Mouse (Mus musculus): ENCODE results near the gene Sfmbt2.

Gene Sfmbt2

DNA sequence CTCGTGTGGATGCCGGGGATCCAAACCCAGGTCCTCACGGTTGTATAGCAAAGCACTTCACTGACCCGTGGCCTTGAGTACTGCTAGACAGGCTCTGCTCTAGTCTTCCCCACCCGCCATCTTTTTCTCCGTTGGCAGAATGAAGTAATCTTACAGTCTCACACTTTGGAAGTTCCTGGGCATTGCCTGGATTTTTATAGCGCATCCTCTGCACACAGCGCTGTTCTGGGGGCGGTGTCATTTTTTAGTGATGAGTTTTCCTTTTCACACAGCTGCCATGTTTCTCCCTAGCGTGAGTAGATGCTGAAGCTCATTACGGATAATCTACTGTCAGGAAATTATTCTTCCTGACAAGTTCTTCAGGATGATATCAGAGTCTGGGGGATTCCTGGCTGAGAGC, 24.8 kb downstream of the Sfmbt2 start:
- no peak for DNase-seq (ENCODE audit: low read depth, low spot score)
- Histone ChIP-seq H3K36me3 (ENCODE audit: control insufficient read depth, insufficient read depth, low read length, poor library complexity, severe bottlenecking) (no peaks in the 10 kb centered on the region), H3K27me3 (ENCODE audit: control insufficient read depth, insufficient read depth, low read length, poor library complexity, severe bottlenecking) (no peaks in the 10 kb centered on the region)

DNA sequence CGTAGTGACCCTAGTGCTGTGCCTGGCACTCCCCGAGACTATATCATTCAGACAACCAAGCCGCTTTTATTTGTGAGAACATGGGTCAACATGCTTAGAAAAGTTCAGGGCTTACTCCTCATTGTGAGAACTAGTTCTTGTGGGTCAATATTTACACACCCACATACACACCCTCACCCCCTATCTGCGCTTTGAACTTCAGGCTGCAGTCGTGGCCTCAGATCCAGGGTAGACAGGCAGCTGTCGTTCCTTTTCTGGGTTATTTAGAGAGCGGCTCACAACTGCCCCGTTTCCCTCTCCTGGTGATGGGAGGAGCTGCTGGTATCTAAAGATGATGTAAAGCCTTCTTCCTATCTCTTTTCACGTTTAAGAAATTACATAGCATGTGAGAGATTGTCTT, 27.5 kb downstream of the Sfmbt2 start:
- no peak for DNase-seq (ENCODE audit: low read depth, low spot score)

DNA sequence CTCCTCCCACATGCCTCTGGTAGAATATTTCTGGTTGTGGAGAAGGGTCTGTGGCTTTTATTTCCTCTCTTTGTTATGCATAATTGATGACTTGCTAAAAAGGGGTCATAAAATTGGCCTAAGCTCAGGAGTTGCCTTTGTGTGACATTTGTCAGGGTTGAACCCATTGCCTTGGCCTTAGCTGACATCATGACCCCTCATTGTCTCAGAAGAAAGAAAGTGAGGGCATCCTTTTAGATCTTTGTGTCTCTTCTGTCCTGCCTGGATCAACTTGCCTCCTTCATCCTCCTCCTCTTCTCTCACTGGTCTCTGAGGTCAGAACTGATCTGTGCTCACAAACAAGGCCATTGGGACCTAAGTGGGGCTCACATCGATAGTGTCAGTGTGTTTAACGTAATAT, 35.8 kb downstream of the Sfmbt2 start:
- no peaks in the 10 kb centered on the region for H3K27me3 ChIP-seq (ENCODE audit: control insufficient read depth, insufficient read depth, low read length, poor library complexity, severe bottlenecking)
- no peak for DNase-seq (ENCODE audit: low read depth, low spot score)
- no peaks in the 10 kb centered on the region for H3K36me3 ChIP-seq (ENCODE audit: control insufficient read depth, insufficient read depth, low read length, poor library complexity, severe bottlenecking)

More for the DNA sequence above, 27.5 kb downstream of the Sfmbt2 start:
- Histone ChIP-seq H3K36me3 (ENCODE audit: control insufficient read depth, insufficient read depth, low read length, poor library complexity, severe bottlenecking) (no peaks in the 10 kb centered on the region), H3K27me3 (ENCODE audit: control insufficient read depth, insufficient read depth, low read length, poor library complexity, severe bottlenecking) (no peaks in the 10 kb centered on the region)

DNA sequence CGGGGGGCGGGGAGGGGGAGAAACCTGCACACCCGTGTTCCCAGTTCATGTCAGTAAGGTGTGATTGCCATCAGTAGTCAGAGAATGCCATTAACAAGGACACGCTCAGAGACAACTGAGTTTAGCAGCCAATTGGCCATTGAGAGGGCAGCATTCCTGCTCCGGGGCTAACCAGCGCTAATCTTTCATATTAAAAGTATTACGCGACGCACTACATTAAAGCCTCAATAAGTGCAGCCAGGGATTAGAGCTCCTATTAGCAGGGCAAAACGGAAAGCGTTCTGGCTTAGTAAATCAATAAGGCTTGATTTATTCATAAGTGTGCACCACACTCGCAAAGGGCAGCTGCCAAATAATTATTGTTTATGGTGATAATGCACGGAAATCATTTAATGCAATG, 39.1 kb downstream of the Sfmbt2 start:
- Histone ChIP-seq H3K27me3 (ENCODE audit: control insufficient read depth, insufficient read depth, low read length, poor library complexity, severe bottlenecking) (no peaks in the 10 kb centered on the region), H3K36me3 (ENCODE audit: control insufficient read depth, insufficient read depth, low read length, poor library complexity, severe bottlenecking) (no peaks in the 10 kb centered on the region)
- DNase-seq (ENCODE audit: low read depth, low spot score): no peak

DNA sequence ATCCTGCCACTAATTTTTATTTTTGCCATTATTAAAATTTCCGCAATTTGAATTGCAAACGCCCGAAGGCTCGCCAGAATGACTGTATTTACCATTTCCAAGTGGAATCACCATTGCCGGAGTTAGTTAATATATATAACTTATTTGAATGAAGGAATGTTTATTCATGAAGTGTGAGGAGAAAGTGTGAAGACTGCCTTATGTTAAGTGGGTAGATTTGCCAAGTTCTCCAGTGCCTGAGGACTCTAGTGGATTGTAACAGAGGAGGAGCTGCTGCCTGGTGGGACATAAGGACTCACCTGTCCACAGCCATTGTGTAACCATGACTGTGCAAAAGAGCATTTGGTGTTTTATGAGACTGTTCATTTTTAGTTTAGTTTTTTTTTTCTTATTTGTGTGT, 39.8 kb downstream of the Sfmbt2 start:
- no peak for DNase-seq (ENCODE audit: low read depth, low spot score)
- H3K27me3 ChIP-seq (ENCODE audit: control insufficient read depth, insufficient read depth, low read length, poor library complexity, severe bottlenecking): no peaks in the 10 kb centered on the region

DNA sequence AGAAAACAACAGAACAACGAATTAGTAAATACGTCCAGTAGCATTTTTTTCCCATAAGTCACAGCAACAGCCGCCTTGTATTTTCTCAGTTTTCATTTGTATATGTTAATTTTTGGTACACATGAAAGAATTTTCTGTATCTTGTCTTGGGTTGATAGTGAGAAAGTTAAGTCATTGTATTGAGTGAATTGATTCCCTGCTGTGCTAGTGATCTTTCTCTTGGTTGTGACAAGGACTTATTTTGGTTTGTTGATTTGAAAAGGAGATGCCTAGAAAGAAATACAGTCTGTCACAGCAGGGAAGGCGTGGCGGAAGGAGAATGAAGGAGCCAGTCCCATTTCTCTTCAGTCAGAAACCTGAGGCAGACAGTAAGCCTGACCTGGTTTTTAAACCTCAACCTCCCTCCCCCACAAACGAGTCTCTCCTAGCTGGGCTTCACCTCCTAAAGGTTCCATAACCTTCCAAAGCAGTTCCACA, 50.7 kb downstream of the Sfmbt2 start:
- no peak for DNase-seq (ENCODE audit: low read depth, low spot score)
- H3K27me3 ChIP-seq (ENCODE audit: control insufficient read depth, insufficient read depth, low read length, poor library complexity, severe bottlenecking): no peaks in the 10 kb centered on the region
- H3K36me3 ChIP-seq (ENCODE audit: control insufficient read depth, insufficient read depth, low read length, poor library complexity, severe bottlenecking): no peaks in the 10 kb centered on the region

More for the DNA sequence above, 39.8 kb downstream of the Sfmbt2 start:
- no peaks in the 10 kb centered on the region for H3K36me3 ChIP-seq (ENCODE audit: control insufficient read depth, insufficient read depth, low read length, poor library complexity, severe bottlenecking)

DNA sequence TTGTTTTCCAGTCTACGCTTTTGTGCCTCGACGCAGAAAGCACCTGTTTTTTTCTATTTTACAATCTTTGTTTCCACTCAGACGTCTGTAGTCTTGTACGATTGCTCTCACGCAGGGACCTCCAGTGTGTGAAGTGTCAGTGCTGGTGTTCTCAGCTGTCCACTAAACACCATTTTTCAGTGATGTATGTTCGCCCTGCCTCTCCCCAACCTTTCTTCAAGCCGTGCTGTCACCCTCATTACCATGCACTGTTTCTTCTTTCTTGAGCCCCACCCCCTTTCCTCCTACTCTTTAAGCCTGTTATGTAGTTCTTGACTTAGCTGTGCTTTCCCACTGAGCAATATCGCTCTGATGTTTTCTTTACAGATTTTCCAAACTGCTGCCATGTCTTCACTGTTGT, 67.0 kb downstream of the Sfmbt2 start:
- no peaks in the 10 kb centered on the region for H3K36me3 ChIP-seq (ENCODE audit: control insufficient read depth, insufficient read depth, low read length, poor library complexity, severe bottlenecking)
- no peak for DNase-seq (ENCODE audit: low read depth, low spot score)
- H3K27me3 ChIP-seq (ENCODE audit: control insufficient read depth, insufficient read depth, low read length, poor library complexity, severe bottlenecking): no peaks in the 10 kb centered on the region

DNA sequence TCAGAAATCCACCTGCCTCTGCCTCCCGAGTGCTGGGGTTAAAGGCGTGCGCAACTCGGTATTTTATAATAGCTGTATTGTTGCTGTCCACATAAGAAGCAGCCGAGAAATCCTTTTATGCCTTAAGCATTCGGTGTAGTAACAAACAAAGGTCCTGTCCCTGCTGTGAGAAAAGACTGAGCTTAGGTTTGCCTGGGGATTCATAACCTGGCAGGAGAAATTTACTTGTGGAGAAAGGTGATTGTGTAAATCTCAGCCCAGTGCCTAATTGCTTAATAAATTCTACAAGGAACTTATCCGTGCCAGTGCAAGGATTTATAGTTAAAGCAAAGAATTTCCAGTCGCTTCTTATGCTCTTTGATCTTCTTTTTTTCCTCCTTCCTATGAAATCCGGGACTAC, 71.5 kb downstream of the Sfmbt2 start:
- no peaks in the 10 kb centered on the region for H3K36me3 ChIP-seq (ENCODE audit: control insufficient read depth, insufficient read depth, low read length, poor library complexity, severe bottlenecking)
- DNase-seq (ENCODE audit: low read depth, low spot score): no peak
- H3K27me3 ChIP-seq (ENCODE audit: control insufficient read depth, insufficient read depth, low read length, poor library complexity, severe bottlenecking): no peaks in the 10 kb centered on the region

DNA sequence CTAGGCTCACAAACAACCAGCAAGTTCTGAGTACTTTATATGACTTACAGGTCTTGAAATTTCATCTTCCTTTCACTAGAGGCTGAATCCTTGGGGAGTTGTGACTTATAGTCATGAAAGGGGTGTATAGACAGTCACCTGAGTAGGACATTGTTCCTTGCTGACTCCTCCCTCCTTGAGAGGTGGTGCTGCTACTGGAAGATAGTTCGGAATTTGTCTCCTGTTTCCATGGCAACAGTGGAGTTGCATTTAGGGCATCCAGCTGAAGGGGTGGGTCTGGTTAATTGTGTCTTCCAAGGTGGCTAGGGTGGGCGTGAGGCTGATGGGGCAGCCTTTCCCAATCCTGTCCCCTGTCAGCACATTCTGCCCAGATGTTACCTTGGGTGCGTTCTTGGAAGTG, 83.3 kb downstream of the Sfmbt2 start:
- Histone ChIP-seq H3K27me3 (ENCODE audit: control insufficient read depth, insufficient read depth, low read length, poor library complexity, severe bottlenecking) (no peaks in the 10 kb centered on the region), H3K36me3 (ENCODE audit: control insufficient read depth, insufficient read depth, low read length, poor library complexity, severe bottlenecking) (no peaks in the 10 kb centered on the region)
- no peak for DNase-seq (ENCODE audit: low read depth, low spot score)

DNA sequence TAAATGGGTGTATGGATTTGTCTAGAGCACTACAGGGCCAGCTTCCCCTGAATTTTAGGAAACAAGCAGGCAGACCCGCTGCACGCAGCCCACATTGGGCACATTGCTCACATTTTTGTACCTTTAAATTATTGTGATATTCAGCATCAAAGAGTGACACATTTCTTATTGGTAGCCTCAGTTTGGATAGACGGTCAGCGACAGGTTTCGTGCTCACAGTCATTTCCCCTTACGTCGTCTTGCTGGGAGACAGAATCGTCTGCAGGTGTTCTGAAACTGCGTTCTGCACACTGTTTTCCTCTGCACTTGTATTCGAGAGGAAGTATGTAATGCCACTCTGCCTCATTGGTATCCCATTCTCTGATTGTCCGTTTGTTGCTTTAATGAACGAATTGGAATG, 88.0 kb downstream of the Sfmbt2 start:
- DNase-seq (ENCODE audit: low read depth, low spot score): no peak
- no peaks in the 10 kb centered on the region for H3K36me3 ChIP-seq (ENCODE audit: control insufficient read depth, insufficient read depth, low read length, poor library complexity, severe bottlenecking)
- H3K27me3 ChIP-seq (ENCODE audit: control insufficient read depth, insufficient read depth, low read length, poor library complexity, severe bottlenecking): no peaks in the 10 kb centered on the region

DNA sequence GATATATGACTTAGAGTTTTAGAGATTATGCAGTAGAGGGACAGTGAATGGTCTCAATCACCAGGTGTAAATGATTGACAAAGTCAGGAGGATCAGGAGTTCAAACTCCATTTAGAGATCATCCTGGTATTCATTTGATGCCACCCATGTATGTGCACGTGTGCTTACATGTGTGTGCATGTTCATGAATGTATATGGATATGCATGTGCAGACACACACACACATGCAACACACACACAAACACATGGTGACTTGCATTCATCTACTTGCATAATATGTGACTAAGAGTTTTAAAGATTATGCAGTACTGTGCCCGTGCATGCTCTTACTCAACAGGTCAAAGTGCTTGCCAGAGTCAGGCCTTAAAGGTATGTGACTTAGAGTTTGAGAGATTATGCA, 146.2 kb downstream of the Sfmbt2 start:
- no peak for DNase-seq (ENCODE audit: low read depth, low spot score)
- Histone ChIP-seq H3K27me3 (ENCODE audit: control insufficient read depth, insufficient read depth, low read length, poor library complexity, severe bottlenecking) (no peaks in the 10 kb centered on the region), H3K36me3 (ENCODE audit: control insufficient read depth, insufficient read depth, low read length, poor library complexity, severe bottlenecking) (no peaks in the 10 kb centered on the region)

DNA sequence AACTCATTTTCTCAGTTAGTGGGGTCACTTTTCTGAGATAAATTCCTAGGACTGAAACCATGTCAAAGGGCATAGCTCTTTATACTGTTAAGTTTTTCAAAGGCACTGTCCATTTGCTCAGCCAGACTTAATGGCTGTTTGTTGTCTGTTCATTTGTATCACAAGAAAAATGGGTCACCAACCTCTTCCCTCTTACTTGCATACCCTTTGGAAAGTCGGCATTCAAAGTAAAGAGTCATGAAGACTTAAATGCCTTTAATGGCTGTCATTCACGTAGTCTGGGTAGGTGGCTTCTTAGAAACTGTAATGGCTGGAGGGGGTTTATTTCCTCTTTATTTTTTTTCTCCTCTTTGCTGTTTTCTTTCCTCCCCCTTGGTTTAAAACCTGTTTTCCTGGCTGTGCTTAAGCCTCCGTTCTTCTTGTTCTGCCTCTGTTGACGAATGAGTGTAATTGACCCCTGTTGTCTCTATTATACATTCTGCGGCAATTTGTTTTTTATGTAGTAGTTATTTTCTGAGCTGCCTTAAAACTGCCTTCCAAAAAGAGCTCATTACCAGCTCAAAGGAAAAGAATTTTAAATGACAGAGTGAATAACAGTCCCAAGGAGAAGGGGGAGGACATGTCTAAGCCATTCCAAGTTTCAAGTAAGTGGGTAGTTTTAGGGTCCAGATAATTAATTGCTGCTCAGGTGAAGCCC, 151.6 kb downstream of the Sfmbt2 start:
- DNase-seq (ENCODE audit: low read depth, low spot score): no peak
- H3K36me3 ChIP-seq (ENCODE audit: control insufficient read depth, insufficient read depth, low read length, poor library complexity, severe bottlenecking): no peaks in the 10 kb centered on the region
- no peaks in the 10 kb centered on the region for H3K27me3 ChIP-seq (ENCODE audit: control insufficient read depth, insufficient read depth, low read length, poor library complexity, severe bottlenecking)

DNA sequence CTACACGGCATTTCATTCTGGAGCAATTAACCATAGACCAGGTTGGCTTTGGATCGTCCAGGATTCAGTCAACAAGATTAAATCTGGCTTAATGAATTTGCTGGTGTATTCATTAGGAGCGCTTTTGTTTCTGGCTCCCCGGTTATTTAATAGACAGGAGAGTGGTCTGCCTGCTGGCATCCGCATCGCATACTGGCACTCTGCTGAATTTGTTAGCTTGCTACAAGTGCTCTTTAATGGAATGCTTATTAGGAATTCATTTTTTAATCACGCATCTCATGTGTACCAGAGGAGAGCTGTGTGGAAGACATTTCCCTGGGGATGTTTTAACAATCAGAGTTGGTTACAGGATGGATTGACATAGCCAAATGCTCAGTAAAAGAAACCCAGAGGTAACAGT, 155.3 kb downstream of the Sfmbt2 start:
- H3K36me3 ChIP-seq (ENCODE audit: control insufficient read depth, insufficient read depth, low read length, poor library complexity, severe bottlenecking): no peaks in the 10 kb centered on the region
- H3K27me3 ChIP-seq (ENCODE audit: control insufficient read depth, insufficient read depth, low read length, poor library complexity, severe bottlenecking): no peaks in the 10 kb centered on the region
- DNase-seq (ENCODE audit: low read depth, low spot score): no peak

DNA sequence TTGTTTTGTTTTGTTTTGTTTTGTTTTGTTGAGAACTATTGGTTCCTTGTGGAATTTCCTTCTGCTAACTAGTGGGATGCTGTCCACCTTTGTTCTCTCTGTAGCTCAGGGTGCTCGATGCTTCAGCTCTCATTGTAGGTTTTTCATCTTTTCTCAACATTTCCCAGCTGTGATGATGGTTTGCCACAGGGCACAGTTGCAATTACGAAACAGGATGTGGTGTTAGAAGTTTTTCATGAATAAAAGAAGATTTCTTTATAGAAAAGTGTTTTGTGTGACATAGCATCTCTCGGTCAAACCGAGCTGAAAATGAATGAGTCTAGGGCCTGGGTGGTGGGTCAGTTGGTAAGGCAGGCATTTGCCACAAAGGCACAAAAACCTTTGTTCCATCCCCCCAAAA, 171.5 kb downstream of the Sfmbt2 start:
- no peak for DNase-seq (ENCODE audit: low read depth, low spot score)

DNA sequence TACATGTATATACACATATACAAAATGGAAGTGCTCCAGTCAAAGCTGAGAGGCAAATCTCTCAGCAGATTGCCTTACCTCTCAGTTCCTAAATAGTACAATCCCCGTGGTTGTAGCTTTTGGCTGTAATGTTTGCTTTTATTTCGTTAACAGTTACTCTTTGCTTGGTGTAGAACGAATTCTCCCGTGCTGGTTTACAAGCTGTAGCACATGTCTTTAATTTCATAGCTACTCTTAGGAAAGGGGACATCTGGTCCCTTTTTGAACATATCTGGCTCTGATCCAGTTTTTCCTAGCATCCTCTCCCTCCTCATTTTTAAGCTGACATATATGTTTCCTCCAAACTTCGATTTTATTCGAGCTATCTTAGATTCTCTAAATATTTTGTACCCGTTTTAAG, 172.1 kb downstream of the Sfmbt2 start:
- H3K27me3 ChIP-seq (ENCODE audit: control insufficient read depth, insufficient read depth, low read length, poor library complexity, severe bottlenecking): no peaks in the 10 kb centered on the region
- no peak for DNase-seq (ENCODE audit: low read depth, low spot score)
- no peaks in the 10 kb centered on the region for H3K36me3 ChIP-seq (ENCODE audit: control insufficient read depth, insufficient read depth, low read length, poor library complexity, severe bottlenecking)

More for the DNA sequence above, 171.5 kb downstream of the Sfmbt2 start:
- no peaks in the 10 kb centered on the region for H3K27me3 ChIP-seq (ENCODE audit: control insufficient read depth, insufficient read depth, low read length, poor library complexity, severe bottlenecking)
- no peaks in the 10 kb centered on the region for H3K36me3 ChIP-seq (ENCODE audit: control insufficient read depth, insufficient read depth, low read length, poor library complexity, severe bottlenecking)

DNA sequence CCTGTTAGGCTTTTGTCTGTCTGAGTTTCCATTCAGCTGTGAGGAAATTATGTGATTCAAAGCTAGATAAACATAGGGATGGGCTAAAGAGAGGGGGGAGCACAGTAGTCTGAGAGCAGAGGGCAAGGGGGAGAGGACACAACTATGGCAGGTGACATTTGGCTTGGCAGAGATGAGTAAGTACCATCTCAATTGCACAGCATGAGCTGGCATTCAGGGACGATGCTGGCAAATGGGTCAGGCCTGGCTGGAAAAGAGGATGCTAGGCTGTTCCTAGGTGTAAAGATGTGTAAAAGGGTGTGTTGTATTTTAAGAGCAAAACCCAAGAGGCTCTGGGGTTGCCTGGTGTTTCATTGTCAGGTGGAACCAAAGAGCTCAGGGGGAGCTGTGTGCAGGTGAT, 188.5 kb downstream of the Sfmbt2 start:
- no peak for DNase-seq (ENCODE audit: low read depth, low spot score)
- H3K36me3 ChIP-seq (ENCODE audit: control insufficient read depth, insufficient read depth, low read length, poor library complexity, severe bottlenecking): no peaks in the 10 kb centered on the region
- H3K27me3 ChIP-seq (ENCODE audit: control insufficient read depth, insufficient read depth, low read length, poor library complexity, severe bottlenecking): no peaks in the 10 kb centered on the region
